Mouse (Mus musculus) T-helper 17 cell (primary cell): ENCODE data around the gene Herc3.
"Not testable (repeated sequence)": the region's sequence is repeated elsewhere in the genome, so short reads cannot be mapped to it uniquely, and the experiment has no call there.

ENCODE experiments used
- in situ Hi-C, 2 experiments: fragments of 300-600 bp; cut with MboI, MseI; formaldehyde crosslinking; loops; 1 replicate in 1 of 2; 2 replicates in 1 of 2; pipeline ENCODE4 v1.15.1; 2025; ENCODE audit warnings: high pct_unique_total_duplicates in 2 of 2

Gene Herc3

DNA sequence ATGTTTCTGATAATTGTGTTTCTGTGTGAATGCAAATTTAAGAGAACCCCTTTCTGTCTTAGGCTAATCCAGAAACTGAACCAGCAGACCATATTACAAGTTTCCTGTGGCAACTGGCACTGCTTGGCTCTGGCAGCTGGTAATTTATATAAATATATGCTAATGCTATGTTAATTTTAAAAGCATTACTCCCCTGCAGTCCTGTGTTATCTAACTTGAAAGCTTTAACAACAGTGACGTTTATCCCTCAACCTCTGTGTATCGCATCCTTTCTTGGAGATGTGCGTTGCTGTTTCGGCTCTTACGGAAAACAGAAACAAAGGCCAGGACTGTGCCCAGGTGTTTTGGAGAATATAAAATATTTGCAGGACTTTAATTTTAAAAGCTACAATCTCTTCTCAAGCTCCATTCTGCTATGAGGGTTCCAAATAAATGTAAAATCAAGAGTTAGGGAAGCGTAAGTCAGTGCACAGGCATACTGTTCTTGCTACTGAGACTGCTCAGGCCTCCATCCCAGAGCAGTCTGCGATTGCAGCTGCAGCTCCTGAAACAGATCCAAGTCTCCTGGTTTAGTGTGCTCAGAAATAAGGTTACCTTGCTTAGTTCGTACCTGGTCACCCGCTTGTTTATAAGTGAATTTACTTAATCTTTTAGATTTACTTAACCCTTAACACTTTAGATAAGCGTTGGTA is 24.6 kb downstream of the Herc3 start:
- in situ Hi-C loops = no loop called here

DNA sequence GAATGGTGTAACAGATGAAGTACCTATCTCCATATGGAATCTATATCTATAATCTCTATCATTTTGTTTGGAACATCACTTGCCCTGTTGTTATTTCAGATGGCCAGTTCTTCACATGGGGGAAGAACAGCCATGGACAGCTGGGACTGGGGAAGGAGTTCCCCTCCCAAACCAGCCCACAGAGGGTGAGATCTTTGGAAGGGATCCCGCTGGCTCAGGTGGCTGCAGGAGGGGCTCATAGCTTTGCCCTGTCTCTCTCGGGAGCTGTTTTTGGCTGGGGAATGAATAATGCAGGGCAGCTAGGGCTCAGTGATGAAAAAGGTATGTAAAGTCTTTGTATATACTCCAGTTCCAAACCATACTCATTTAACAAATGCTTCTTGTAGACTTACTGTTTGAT is 25.2 kb downstream of the Herc3 start:
- in situ Hi-C loops = no loop called here

DNA sequence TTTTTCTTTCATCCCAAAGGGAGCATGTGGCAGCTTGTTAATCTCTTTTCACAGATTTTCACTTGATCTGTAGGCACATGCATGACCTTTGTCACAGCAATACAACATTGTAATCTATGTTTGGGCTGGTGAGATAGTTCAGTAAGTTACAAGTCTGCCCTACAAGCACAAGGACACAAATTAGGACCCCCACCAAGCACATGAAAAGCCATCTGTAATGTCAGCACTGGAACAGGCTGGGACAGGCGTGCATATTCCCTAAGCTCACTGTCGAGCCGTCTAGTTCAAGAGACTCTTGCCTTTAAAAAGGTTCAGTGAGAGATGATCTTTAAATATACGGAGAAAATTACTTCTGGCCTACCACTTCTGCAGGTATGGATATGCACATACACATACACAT is 28.3 kb downstream of the Herc3 start:
- in situ Hi-C loops = no loop called here

DNA sequence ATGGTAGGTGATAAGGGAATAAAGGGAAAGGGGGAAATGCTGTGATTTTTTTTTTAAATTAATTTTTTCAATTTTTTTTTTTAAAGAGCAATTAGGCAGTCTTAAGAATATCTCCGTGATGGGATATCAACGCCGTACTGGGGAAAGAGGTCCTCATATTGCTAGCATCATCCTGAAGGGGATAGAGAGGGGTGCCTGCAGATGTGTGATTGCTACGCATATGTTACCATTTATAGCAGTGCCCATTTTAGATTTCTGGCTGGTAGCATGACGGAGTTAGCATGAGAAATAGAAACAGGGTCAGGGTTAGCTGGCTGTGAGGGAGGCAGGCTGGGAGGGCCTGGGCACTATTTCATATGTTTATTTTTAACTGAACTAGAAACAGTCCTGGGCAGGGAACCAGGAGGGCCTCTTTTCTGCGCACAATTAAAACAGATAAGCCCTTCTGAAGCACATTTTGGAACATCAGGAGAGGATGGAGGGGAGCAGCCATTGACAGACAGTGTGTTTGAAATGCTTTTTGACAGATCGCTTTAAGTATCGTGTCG is 31.3 kb downstream of the Herc3 start:
- in situ Hi-C loops = no loop called here

DNA sequence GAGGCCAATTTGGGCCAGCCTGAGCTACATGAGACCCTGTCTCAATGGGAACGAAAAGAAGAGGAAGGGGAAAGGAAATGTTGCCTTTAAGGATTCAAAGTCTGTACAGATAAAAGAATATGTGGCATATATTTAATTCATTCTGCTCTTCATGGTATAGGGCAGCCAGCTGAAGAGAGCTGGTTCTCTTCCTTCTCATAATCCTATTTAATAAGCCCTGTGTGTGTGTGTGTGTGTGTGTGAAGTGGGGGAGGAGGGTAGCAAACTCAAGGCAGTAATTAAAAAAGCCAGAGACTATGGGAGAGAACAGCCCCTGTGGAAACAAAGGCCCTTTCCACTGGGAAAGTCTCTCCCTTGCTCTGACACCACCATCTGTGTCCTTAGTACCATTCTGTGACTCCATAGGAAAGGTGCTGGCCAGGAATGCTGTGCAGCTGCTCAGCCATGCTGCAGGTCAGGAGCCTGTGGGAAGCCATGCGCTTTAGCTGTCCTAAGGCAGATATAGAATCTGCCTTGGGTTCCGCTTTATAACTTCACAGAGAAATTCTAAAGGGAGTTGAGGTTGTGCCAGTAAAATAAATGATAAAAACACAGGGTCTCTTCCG is 32.5 kb downstream of the Herc3 start:
- in situ Hi-C loops = no loop called here

DNA sequence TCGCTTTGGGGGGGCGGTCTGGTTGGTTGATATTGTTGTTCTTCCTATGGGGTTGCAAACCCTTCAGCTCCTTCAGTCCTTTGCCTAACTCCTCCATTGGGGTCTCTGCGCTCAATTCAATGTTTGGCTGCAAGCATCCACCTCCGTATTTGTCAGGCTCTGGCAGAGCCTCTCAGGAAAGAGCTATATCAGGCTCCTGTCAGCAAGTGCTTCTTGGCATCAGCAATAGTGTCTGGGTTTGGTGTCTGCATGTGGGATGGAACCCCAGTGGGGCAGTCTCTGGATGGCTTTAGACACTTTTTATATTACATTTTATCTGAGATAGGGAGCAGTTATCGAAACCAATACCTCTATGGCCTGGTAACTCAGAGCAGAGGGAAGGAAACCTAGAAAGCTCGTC is 36.6 kb downstream of the Herc3 start:
- in situ Hi-C loops = not testable (repeated sequence)

DNA sequence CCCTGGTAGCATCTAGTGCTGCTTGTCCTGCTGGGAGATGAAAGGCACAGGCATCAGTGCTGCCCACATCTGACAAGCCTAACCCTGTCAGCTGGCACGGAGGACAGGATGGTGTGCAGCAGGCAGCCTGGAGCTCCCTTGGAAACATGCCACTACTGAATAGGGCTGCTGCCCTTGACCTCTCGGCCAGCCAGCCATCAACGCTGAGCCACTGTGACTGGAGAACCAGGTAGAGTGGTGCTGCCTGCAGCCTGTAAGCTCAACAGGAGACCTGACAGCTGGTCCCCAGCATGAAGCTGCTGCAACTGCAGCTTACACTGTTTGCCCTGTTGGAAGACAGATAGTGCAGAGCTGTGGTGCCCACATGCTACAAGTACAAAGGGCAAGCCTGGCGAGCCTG is 48.3 kb downstream of the Herc3 start:
- in situ Hi-C loops = loop anchor here in 1 of 2 experiments (10.0 kb wide), 1 partner anchor 725 kb away; no protein-coding TSS in a partner anchor

DNA sequence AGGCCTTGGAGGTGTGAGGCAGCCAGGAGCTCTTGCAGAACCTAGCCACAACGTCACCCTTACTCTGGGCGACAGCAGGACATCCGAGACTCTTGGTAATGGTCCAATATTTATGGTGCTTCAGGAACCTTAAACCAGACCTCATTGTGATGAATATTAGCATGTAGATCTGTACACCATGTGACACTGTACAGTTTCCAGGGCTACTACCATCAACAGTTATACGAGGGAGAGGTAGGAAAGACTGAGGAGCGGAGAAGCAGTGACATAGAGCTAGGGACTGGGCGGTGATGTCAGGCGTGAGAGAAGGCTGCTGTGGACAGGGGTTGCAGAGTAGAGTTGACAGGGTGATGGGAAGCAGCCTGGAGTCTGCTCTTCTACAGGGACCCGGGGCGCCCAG is 48.7 kb downstream of the Herc3 start:
- in situ Hi-C loops = loop anchor here in 1 of 2 experiments (10.0 kb wide), 1 partner anchor 725 kb away; no protein-coding TSS in a partner anchor

DNA sequence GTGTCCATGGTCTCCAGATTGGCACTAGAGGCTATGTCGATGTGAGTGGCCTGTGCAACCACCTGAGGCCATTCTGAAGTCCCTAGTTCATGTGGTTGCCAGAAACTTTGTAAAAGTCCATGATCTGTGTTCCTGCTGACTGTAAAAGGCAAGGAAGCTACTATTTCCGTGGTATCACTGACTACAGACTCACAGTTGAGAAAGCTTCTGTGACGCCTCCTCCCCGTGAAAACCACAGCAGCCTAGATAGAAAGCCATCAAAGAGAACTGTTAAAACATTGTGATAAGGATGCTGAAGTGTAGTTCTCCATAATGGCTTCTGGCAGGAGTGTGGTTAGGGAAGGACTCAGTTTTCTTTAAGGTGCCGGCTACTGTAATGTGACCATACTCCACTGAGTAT is 49.6 kb downstream of the Herc3 start:
- in situ Hi-C loops = no loop called here

DNA sequence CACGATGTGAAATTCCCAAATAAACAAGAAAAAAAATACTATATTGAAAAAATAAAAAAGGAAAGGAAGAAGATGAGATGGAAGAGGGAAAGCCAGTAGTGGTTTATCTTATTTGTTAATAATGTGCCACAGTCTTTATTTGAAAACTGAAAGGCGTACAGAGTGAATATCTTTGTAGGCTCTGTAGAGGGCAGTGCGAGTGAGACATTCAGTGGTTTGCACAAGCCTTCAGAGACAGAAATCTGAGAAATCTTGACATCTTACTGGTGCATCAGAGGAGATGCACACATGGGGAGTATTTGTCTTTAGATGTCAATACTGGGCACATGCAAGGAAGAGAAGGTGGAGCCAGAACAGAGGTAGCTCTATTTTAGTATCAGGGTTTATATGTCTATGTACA is 50.1 kb downstream of the Herc3 start:
- in situ Hi-C loops = no loop called here

DNA sequence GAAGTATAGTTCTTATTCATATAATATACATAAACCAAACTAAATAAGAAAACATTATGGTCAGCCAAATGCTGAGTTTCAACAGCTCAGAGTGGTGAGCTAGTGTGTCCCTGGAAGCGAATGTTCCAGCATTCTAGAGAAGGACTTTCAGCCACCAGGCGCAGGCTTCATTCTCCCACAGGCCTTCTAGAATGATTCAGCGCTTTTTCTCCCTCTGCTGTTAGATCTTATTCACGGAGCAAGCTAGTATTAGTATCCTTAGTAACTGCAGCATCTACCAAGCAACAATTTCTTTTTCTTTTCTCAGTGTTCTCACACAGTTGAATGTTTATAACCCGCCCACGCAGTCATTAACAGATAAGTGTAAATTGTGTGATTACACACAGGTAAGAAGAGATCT is 51.0 kb downstream of the Herc3 start:
- in situ Hi-C loops = no loop called here

DNA sequence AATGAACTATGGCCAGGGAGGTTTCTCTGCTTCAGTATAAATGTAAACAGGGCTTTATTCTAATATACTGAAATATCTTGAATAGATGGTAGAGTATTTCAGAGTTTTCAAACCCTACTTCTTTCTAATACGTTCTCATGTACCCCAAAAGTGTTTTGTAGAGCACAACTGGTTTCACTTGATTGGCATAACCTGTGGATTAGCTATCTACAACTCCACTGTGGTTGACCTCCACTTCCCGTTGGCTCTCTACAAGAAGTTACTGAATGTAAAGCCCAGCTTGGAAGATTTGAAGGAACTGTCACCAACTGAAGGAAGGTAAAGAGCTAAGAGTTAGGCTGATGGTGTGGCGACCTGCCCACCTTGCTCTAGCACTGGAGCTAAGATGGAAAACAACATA is 58.7 kb downstream of the Herc3 start:
- in situ Hi-C loops = no loop called here

DNA sequence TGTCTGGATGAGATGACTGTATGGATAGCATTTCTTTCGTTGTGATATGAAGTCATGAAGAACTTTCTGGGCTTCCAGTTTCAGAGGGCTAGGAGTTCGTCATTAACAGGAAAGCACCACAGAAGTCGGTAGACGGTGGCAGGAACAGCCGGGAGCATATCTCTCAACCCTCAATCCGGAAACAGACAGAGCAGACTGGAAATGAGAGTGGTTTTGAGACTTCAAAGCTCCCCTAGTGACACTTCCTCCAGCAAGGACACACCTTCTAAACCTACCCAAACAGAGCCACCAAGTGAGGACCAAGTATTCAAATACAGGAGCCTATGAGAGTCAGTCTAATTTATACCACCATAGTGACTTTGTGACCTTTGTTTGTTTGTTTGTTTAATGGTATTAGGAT is 62.0 kb downstream of the Herc3 start:
- in situ Hi-C loops = no loop called here

DNA sequence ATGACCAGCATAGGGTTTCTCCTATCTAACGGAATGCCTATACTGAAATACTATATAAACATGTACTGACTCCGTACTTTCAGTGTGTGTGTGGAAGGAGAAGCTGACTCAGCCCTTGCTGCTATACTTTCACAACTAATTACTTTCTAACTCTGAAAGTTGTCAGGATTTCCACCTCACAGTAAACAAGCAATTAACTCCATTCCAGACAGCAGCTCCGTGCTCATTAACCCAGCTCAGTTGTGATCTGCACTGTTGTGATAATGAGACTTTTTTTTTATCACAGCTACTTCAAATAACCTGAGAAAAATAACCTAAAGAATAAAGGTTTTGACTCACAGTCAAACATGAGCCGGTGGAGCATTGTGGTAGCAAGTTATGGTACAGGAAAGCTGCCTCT is 63.7 kb downstream of the Herc3 start:
- in situ Hi-C loops = no loop called here

DNA sequence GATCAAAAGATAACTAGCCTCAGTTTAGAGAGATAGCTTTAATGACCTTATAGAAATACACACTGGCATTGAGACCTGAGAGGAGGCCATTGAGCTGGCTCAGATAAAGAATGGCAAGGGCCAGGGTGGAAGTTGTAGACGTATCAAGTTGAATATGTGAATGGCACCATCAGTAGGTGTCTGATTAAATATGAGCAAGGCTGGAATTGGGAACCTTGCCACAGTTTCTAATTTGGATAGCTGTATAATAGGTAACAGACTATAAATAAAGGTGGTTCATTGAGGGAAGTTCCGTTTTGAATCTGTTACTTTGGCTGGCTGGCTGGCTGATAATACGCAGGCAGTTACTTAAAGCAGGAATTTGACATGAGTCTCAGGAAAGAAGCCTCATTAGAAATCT is 65.4 kb downstream of the Herc3 start:
- in situ Hi-C loops = no loop called here

DNA sequence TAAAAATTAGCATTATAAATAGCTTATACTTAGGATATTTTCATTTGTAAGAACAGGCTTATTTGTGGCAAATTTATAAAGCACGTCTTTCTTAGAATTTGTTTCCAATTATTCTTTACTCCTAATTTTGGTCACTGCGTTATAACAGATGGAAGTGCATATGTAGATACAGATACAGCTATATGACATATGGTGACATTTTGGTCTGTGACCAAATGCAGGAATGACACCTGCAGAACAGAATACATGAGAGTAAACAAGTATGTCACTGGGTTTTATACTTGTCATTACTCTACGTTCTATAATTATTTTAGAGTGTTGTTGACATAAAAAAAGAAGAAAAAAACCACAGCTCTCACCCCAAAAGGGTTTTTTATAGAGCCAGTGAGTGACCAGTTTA is 67.8 kb downstream of the Herc3 start:
- in situ Hi-C loops = no loop called here

DNA sequence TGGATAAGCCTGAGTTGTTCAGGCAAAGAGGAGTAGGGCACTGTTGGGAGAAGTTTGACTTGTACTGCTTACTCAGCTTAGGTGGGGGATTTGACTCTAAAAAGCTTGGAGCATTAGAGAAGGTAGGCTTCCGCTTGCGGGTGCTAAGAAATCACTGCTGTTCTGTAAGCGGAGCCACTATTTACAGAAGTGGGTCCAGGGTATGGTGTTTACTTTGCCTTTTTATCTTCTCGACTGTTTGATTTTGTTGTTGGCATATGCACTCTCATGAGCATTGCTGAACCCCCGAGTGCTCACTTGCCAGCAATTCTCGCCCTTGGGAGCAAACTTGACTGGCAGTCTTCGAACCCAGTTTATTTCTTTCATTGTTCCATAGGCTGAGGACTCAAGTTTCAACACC is 69.3 kb downstream of the Herc3 start:
- in situ Hi-C loops = no loop called here

DNA sequence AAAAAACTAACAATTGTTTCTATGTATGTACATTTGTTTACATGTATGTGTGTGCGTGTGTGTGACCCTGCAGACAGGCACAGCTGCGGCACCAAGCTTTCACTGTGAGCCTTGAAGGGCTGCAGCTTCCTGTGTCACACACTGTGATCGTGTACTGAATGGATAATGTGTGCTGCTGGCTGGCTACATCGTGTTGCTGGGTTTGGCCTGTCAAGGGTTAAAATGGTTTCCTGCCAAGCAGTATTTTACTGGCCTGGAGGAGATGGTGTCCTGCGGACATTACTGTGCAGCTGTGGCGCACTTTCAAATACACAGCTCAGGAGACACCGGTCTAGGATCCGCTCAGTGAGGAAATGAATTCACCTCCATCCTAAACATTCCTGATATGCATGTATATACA is 71.9 kb downstream of the Herc3 start:
- in situ Hi-C loops = no loop called here

DNA sequence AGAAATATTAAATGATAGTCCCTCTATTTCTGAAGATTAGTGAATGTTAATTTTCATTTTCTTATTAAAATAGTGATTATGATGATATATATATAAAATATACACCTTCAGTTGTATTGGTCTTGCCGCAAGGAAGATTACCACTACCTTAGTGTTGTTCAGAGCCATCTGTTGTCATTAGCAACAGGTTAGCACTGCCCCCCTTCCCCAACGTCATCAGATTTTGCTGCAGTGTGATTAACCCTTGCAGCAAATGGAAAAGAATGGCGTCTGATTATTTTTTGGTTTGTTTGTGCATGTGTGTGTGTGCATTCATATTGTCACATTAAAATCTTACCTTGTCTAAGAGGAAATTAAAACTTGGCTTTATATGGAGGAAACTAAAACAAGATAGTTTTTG is 73.3 kb downstream of the Herc3 start:
- in situ Hi-C loops = no loop called here

DNA sequence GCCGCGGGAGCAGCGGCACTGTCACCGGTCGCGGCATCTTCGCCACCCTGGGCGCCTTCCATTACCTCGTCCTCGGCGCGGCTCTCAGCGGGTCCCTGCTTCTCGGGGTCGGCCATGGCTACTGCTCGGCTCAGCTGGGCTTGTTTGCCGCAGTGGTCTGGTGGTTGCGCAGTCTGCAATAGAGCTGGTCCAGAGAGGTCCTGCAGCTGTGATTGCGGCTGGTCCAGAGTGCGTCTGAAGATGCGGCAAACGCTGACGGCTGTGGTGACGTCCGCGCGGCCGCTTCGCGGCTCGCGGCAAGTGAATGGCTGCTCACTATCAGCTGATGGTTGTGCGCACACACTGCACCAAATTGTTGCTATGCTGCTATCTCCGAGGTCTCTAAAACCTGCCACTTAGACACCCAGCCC is 75.6 kb downstream of the Herc3 start, which contains the start of gene Nap1l5:
Nap1l5 (minus strand) TSS at position 225 of the 410 bp plus-strand sequence.
- in situ Hi-C loops = no loop called here

DNA sequence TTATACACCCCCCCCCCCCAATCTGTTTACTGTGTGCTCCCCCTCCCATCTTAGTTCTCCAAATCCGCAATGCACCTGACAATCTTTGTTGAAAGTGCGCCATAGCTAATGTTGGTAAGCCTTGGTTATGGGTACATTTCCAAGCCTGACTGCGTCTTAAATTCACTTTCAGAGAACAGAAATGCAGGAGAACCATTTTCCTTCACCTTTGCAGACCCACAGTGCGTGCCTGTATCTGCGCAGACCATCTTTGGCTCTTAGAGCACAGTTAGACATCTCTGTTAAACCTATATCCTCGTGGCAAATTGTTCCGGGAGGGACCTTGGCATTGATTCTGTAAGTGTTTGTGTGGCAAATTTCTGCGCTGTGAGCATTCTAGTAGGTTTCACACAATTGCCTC is 76.1 kb downstream of the Herc3 start:
- in situ Hi-C loops = no loop called here

DNA sequence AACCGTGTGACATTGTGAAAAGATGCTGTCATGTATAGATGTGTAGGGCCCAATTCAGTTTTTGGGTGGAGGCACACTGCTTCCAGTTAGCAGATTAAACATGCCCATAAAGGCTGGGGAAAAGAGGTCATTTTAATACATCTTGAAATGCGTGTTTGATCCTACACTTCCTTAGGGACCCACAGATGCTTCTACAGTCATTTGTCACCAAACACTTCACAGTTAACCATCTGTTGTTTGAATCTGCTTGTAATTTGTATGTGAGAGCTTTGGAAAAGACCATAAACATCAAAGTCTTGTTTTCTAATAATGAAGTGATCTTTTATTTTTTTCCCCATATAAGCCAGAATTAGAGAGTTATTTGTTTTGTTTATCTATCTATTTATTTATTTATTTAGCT is 76.5 kb downstream of the Herc3 start:
- in situ Hi-C loops = no loop called here

DNA sequence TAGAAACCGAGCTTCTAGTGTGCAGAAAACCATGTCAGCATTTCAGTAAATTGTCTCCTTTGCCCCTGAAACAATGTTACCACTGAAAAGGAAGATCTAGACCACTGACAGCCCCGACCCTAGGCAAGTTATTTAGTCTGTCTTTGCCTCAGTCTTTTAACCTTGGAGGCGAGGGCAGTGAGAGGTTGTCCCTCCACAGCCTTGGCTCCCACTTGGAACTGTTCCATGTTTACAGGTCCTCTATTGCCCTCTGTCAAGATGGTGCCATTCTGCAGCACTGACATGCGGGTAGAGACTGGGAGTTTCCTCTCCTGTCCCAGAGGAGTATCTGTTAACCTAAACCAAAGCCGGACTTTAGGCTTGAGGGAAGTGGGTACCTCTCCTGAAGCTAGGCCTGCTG is 81.6 kb downstream of the Herc3 start:
- in situ Hi-C loops = no loop called here
